Mouse (Mus musculus) bone marrow macrophage, adult 2 months (primary cell): ENCODE results near the gene Tenm4. TPM values are rescaled to one million over a fixed set of nuclear protein-coding genes. Genes with fewer than 3 reads are reported as not detected.

Experiments
- H3K27ac ChIP-seq: 2 replicates; pipeline ENCODE4 v1.5.1; 2012; ENCODE audit warnings: low read depth, low read length; ENCODE audit not compliant: insufficient read depth
- H3K4me1 ChIP-seq: 2 replicates; pipeline ENCODE4 v1.6.1; 2012; ENCODE audit warnings: low read length; ENCODE audit not compliant: control insufficient read depth, insufficient read depth
- H3K4me3 ChIP-seq: 2 replicates; pipeline ENCODE4 v1.5.1; 2012; ENCODE audit warnings: mild to moderate bottlenecking, low read length, moderate library complexity; ENCODE audit not compliant: insufficient read depth
- CTCF ChIP-seq: IDR thresholded peaks from 2 replicates; pipeline ENCODE4 v1.5.1; 2012; ENCODE audit warnings: low read depth, mild to moderate bottlenecking, low read length, moderate library complexity
- POLR2A ChIP-seq: IDR thresholded peaks from 2 replicates; pipeline ENCODE4 v1.6.1; 2012; ENCODE audit warnings: mild to moderate bottlenecking, low read depth, low read length, borderline replicate concordance
- polyA plus RNA-seq: library from polyadenylated mRNA; stranded (reverse); fragments of >200 nt; gene quantifications from 2 replicates; pipeline ENCODE4 v1.2.4, GENCODE M21; 2012; ENCODE audit not compliant: missing spikeins, insufficient read depth, insufficient read length

Tenm4 gene
- polyA plus RNA-seq, 1 experiment, result not detected

GRCm38 (mm10) chr7:96230720-96231241, 59.7 kb downstream of the Tenm4 start:
- H3K4me3 ChIP-seq, result no peak overlapping the region
- no peak for TF ChIP-seq POLR2A
- no peak for TF ChIP-seq CTCF
- no peak overlapping the region for H3K27ac ChIP-seq
- no peaks in the 10 kb centered on the region for H3K4me1 ChIP-seq

- H3K4me1 ChIP-seq, result no peaks in the 10 kb centered on the region
- H3K4me3 ChIP-seq, result no peak overlapping the region
- TF ChIP-seq POLR2A (no peak), CTCF (no peak)
Measured at GRCm38 (mm10) chr7:96235847-96236246, 64.8 kb downstream of the Tenm4 start.

GRCm38 (mm10) chr7:96240661-96241060, 69.6 kb downstream of the Tenm4 start:
- no peak for TF ChIP-seq CTCF
- no peak for TF ChIP-seq POLR2A
- Histone ChIP-seq H3K4me3 (no peak overlapping the region), H3K4me1 (no peaks in the 10 kb centered on the region), H3K27ac (no peak overlapping the region)

More at GRCm38 (mm10) chr7:96235847-96236246, 64.8 kb downstream of the Tenm4 start:
- H3K27ac ChIP-seq, result no peak overlapping the region

GRCm38 (mm10) chr7:96242328-96243185, 71.5 kb downstream of the Tenm4 start:
- no peak overlapping the region for H3K4me3 ChIP-seq
- no peak overlapping the region for H3K27ac ChIP-seq
- no peak for TF ChIP-seq POLR2A
- H3K4me1 ChIP-seq, result no peaks in the 10 kb centered on the region

DNA sequence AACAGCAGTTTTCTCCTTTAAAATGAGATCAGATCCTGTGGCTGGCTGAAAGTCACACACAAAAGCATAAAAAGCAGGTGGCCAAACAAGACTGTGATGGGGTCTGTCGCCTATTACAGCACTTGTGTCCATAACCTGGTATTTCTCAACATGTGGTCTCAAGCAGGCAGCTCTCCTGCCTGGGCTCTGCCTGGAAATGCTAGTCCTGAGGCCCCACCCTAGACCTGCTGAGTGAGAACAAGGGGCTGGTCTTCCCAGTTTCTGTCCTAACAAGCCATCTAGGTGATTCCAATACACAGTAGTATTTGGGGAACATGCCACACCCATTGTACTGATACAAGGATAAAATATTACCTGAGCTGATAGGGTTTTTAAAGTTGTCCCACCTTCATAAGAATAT, 73.8 kb downstream of the Tenm4 start:
- Histone ChIP-seq H3K4me1 (no peaks in the 10 kb centered on the region), H3K27ac (no peak overlapping the region), H3K4me3 (no peak overlapping the region)
- no peak for TF ChIP-seq POLR2A

DNA sequence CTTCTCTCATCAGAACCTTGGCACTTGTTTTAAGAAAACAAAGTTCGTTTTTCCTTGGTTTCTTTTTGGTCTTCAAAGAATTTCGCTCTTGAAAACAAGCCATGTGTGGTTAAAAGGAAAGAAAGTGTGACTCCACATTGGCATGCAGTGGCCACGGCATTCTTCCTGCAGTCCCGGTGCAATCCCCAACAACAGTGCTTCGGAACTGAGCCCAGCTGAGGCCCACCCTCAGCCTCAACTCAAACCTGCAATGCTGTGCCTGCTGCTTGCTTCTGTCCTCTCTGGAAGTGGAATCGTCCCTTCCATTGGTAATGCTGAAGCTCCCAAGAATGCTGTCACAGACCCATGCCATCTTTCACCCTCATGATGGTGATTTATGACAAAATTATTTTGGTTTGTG, 88.6 kb downstream of the Tenm4 start:
- no peaks in the 10 kb centered on the region for H3K4me1 ChIP-seq
- no peak overlapping the region for H3K27ac ChIP-seq
- H3K4me3 ChIP-seq, result no peak overlapping the region
- TF ChIP-seq POLR2A, result no peak
- TF ChIP-seq CTCF, result no peak

- Histone ChIP-seq H3K4me1 (no peaks in the 10 kb centered on the region), H3K4me3 (no peak overlapping the region), H3K27ac (no peak overlapping the region)
- TF ChIP-seq CTCF, result no peak
- TF ChIP-seq POLR2A, result no peak
Measured at GRCm38 (mm10) chr7:96262182-96262581, 91.1 kb downstream of the Tenm4 start.

DNA sequence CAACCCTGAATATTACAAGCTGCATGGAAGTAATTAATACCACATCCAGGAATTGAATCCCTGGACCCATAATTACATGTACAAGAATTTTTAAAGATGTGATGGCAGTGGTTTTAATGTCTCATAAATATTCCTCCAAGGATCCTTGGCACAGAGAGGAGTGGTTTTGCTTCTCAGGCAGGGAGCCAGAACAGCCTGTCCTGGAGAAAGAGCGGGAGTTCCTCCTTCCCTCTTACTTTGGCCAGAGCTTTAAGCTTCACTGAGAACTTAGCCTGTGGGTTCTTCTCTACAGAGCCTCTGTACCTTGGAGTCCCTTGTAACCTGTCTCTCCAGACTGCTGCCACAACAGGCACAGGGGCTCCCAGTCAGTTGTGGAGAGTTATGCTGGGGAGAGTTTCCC, 94.9 kb downstream of the Tenm4 start:
- no peak for TF ChIP-seq POLR2A
- no peak for TF ChIP-seq CTCF
- Histone ChIP-seq H3K4me3 (no peak overlapping the region), H3K27ac (no peak overlapping the region), H3K4me1 (no peaks in the 10 kb centered on the region)

- no peak for TF ChIP-seq POLR2A
- no peak for TF ChIP-seq CTCF
- Histone ChIP-seq H3K4me1 (no peaks in the 10 kb centered on the region), H3K27ac (no peak overlapping the region), H3K4me3 (no peak overlapping the region)
Measured at GRCm38 (mm10) chr7:96267266-96267665, 96.2 kb downstream of the Tenm4 start.

- Histone ChIP-seq H3K4me1 (no peaks in the 10 kb centered on the region), H3K27ac (no peak overlapping the region), H3K4me3 (no peak overlapping the region)
- TF ChIP-seq CTCF, result no peak
- TF ChIP-seq POLR2A, result no peak
Measured at GRCm38 (mm10) chr7:96270684-96271083, 99.6 kb downstream of the Tenm4 start.
